Mouse (Mus musculus): ENCODE results near the gene Abce1. TPM values are rescaled to one million over a fixed set of nuclear protein-coding genes. Genes with fewer than 3 reads are reported as not detected.

Abce1 gene
- total and polyA plus RNA-seq, 3 experiments, result 123 to 306 (median 202) TPM

DNA sequence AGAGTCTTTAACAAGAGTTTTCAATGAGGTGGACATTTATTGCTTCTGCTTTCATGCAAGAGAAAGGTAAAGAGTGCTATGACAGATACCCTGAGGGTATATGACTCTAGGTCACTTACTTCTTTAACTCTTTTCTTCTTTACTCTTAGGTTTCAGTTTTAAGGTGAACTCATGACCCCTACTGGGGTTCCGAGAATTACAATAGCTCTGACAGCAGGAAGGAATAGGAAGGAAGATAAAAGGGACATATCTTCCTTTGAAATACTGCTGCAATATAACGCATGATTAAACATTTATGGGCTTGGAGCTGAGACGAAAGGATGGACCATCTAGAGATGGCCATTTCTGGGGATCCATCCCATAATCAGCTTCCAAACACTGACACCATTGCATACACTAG, 13.0 kb upstream of the Abce1 start:
- Histone ChIP-seq H3K27me3 (replicated peaks) (no peaks in the 10 kb centered on the region), H3K9ac (ENCODE audit: insufficient read depth, low read depth) (no peak overlapping the region), H3K27ac (ENCODE audit: insufficient read depth, low read depth) (no peak overlapping the region), H3K36me3 (replicated peaks in 1 of 2; ENCODE audit: control insufficient read depth in 1 of 2, insufficient read depth in 1 of 2, low read length in 1 of 2) (peaks cover 5 to 45% of the 10 kb centered on the region in 2 experiments), H3K9me3 (replicated peaks; ENCODE audit: low read length) (no peaks in the 10 kb centered on the region), H3K4me1 (ENCODE audit: control insufficient read depth in 1 of 2, insufficient read depth in 2 of 2) (peaks cover 15 to 35% of the 10 kb centered on the region in 2 experiments), H3K79me2 (replicated peaks; ENCODE audit: control insufficient read depth, extremely low read depth, insufficient read depth, poor library complexity, severe bottlenecking) (no peaks in the 10 kb centered on the region), H3K4me3 (replicated peaks in 1 of 3; ENCODE audit: low read depth in 2 of 3, low read length in 2 of 3, poor library complexity in 1 of 3) (no peak overlapping the region), H3K4me2 (ENCODE audit: insufficient read depth, low read depth, poor library complexity, severe bottlenecking) (no peak overlapping the region)
- dilution Hi-C loops (cut with MboI; ENCODE audit: extremely low pct_ligation_motif_present, extremely low pct_unique_long_range_greater_than_20kb, low sequenced_read_pairs) (no loop called here), in situ Hi-C loops (cut with MboI; ENCODE audit: low pct_ligation_motif_present, low pct_unique_long_range_greater_than_20kb, low sequenced_read_pairs) (no loop called here)
- DNase-seq (ENCODE audit: extremely low read depth), result no peak
- TF ChIP-seq CTCF (conservative IDR thresholded peaks at IDR 0.05 in 1 of 2, IDR thresholded peaks at IDR 0.05 in 1 of 2; ENCODE audit: low read depth in 2 of 2, low read length in 2 of 2) (peak in 1 of 2 experiments; percentile 20; a peak in 2 of 4 replicates), MYC (IDR thresholded peaks at IDR 0.05; ENCODE audit: low read depth, low read length) (no peak), MXI1 (IDR thresholded peaks at IDR 0.05; ENCODE audit: low read depth, low read length) (no peak), USF1 (IDR thresholded peaks at IDR 0.05; ENCODE audit: low read depth, low read length) (no peak), RAD21 (IDR thresholded peaks at IDR 0.05; ENCODE audit: low read depth, low read length) (peak; percentile 25), JUN (IDR thresholded peaks at IDR 0.05; ENCODE audit: insufficient read depth, low read depth, low read length) (no peak)

DNA sequence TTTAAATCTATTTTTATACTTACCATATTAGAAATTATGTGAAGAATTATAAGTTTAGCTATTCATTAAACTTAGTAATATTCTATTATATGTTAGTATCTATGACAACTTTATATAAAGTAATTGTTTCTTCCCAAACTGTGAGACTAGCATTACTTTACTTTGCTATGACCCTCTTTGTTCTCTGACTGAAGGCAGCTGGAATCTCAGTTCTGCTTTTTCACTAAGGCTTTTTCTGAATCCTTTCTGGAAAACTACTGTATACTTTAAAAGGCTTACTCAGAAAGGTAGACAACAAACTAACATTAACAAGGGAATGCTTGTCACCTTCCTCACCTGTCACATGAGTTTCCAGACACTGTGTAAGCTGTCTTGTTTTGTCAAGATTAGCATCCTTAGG, 11.8 kb upstream of the Abce1 start:
- TF ChIP-seq EP300 (IDR thresholded peaks at IDR 0.05; ENCODE audit: low read length) (peak; percentile 58), POLR2A (IDR thresholded peaks at IDR 0.05; ENCODE audit: low read depth, low read length) (no peak), ETS1 (conservative IDR thresholded peaks at IDR 0.05; ENCODE audit: low read depth, low read length) (no peak), MAZ (IDR thresholded peaks at IDR 0.05; ENCODE audit: low read depth, low read length) (no peak), IRF4 (IDR thresholded peaks at IDR 0.05; ENCODE audit: low read depth, low read length) (0 out of 2 replicates have a peak, but pooled peaks have one; percentile 22), PAX5 (IDR thresholded peaks at IDR 0.05; ENCODE audit: low read length) (no peak)
- no peak overlapping the region for H3K9ac ChIP-seq (ENCODE audit: insufficient read depth, low read depth)
- peaks cover 15 to 35% of the 10 kb centered on the region in 2 experiments for H3K4me1 ChIP-seq (ENCODE audit: control insufficient read depth in 1 of 2, insufficient read depth in 2 of 2)
- H3K36me3 ChIP-seq (replicated peaks in 1 of 2; ENCODE audit: control insufficient read depth in 1 of 2, insufficient read depth in 1 of 2, low read length in 1 of 2), result peaks cover 5 to 41% of the 10 kb centered on the region in 2 experiments
- no peaks in the 10 kb centered on the region for H3K79me2 ChIP-seq (replicated peaks; ENCODE audit: control insufficient read depth, extremely low read depth, insufficient read depth, poor library complexity, severe bottlenecking)
- no peak for DNase-seq (ENCODE audit: extremely low read depth)
- no peaks in the 10 kb centered on the region for H3K27me3 ChIP-seq (replicated peaks)
- no peak overlapping the region for H3K27ac ChIP-seq (ENCODE audit: insufficient read depth, low read depth)
- H3K4me2 ChIP-seq (ENCODE audit: insufficient read depth, low read depth, poor library complexity, severe bottlenecking), result no peak overlapping the region
- no peak overlapping the region for H3K4me3 ChIP-seq (replicated peaks in 1 of 3; ENCODE audit: low read depth in 2 of 3, low read length in 2 of 3, poor library complexity in 1 of 3)
- dilution Hi-C loops (cut with MboI; ENCODE audit: extremely low pct_ligation_motif_present, extremely low pct_unique_long_range_greater_than_20kb, low sequenced_read_pairs), result no loop called here
- no peaks in the 10 kb centered on the region for H3K9me3 ChIP-seq (replicated peaks; ENCODE audit: low read length)
- in situ Hi-C loops (cut with MboI; ENCODE audit: low pct_ligation_motif_present, low pct_unique_long_range_greater_than_20kb, low sequenced_read_pairs), result no loop called here

DNA sequence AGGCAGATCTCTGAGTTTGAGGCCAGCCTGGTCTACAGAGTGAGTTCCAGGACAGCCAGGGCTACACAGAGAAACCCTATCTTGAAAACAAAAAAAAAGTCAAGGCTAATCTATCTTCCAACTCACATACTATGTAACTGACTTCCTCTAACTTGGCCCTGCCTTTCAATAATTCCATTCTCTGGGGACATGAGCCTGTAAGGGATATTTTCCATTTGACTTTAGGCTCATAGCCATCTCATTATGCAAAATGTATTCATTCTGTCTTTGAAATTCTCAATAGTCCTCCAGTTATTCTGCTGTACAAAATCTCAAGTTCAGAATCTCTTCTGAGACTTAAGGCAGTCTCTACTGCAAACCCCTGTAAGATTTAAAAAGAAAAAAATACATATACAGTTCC, 10.0 kb upstream of the Abce1 start:
- Histone ChIP-seq H3K9me3 (replicated peaks; ENCODE audit: low read length) (no peaks in the 10 kb centered on the region), H3K4me1 (ENCODE audit: control insufficient read depth in 1 of 2, insufficient read depth in 2 of 2) (peaks cover 15 to 35% of the 10 kb centered on the region in 2 experiments), H3K4me2 (ENCODE audit: insufficient read depth, low read depth, poor library complexity, severe bottlenecking) (no peak overlapping the region), H3K79me2 (replicated peaks; ENCODE audit: control insufficient read depth, extremely low read depth, insufficient read depth, poor library complexity, severe bottlenecking) (no peaks in the 10 kb centered on the region), H3K9ac (ENCODE audit: insufficient read depth, low read depth) (no peak overlapping the region), H3K27ac (ENCODE audit: insufficient read depth, low read depth) (peak overlapping the region; percentile 51), H3K36me3 (replicated peaks in 1 of 2; ENCODE audit: control insufficient read depth in 1 of 2, insufficient read depth in 1 of 2, low read length in 1 of 2) (peaks cover 9 to 54% of the 10 kb centered on the region in 2 experiments), H3K4me3 (replicated peaks in 1 of 3; ENCODE audit: low read depth in 2 of 3, low read length in 2 of 3, poor library complexity in 1 of 3) (no peak overlapping the region), H3K27me3 (replicated peaks) (no peaks in the 10 kb centered on the region)
- DNase-seq (ENCODE audit: extremely low read depth), result peak; percentile 66
- in situ Hi-C loops (cut with MboI; ENCODE audit: low pct_ligation_motif_present, low pct_unique_long_range_greater_than_20kb, low sequenced_read_pairs) (no loop called here), dilution Hi-C loops (cut with MboI; ENCODE audit: extremely low pct_ligation_motif_present, extremely low pct_unique_long_range_greater_than_20kb, low sequenced_read_pairs) (no loop called here)
- TF ChIP-seq RCOR1 (conservative IDR thresholded peaks at IDR 0.05; ENCODE audit: low read depth, low read length), result peak; percentile 67; the same call in 1 of the 2 replicates
- 0 out of 2 replicates have a peak, but pooled peaks have one; percentile 22 for TF ChIP-seq MXI1 (IDR thresholded peaks at IDR 0.05; ENCODE audit: low read depth, low read length)
- TF ChIP-seq USF1 (IDR thresholded peaks at IDR 0.05; ENCODE audit: low read depth, low read length), result no peak
- no peak for TF ChIP-seq MYC (IDR thresholded peaks at IDR 0.05; ENCODE audit: low read depth, low read length)
- no peak for TF ChIP-seq ZC3H11A (IDR thresholded peaks at IDR 0.05; ENCODE audit: low read depth, low read length)
- no peak for TF ChIP-seq GABPA (IDR thresholded peaks at IDR 0.05; ENCODE audit: insufficient replicate concordance, low read depth, low read length)
- TF ChIP-seq NRF1 (IDR thresholded peaks at IDR 0.05; ENCODE audit: low read depth, low read length), result no peak
- no peak for TF ChIP-seq MEF2A (IDR thresholded peaks at IDR 0.05; ENCODE audit: borderline replicate concordance, low read depth, low read length)
- TF ChIP-seq CHD2 (IDR thresholded peaks at IDR 0.05; ENCODE audit: low read length), result no peak
- TF ChIP-seq NELFE (IDR thresholded peaks at IDR 0.05; ENCODE audit: low read depth, low read length), result no peak
- no peak for TF ChIP-seq USF2 (conservative IDR thresholded peaks at IDR 0.05; ENCODE audit: low read depth, low read length)
- no peak for TF ChIP-seq TBP (conservative IDR thresholded peaks at IDR 0.05; ENCODE audit: low read depth, low read length)
- TF ChIP-seq BHLHE40 (IDR thresholded peaks at IDR 0.05; ENCODE audit: low read depth, low read length), result no peak
- TF ChIP-seq MAZ (IDR thresholded peaks at IDR 0.05; ENCODE audit: low read depth, low read length), result no peak
- TF ChIP-seq POLR2AphosphoS2 (IDR thresholded peaks at IDR 0.05; ENCODE audit: low read depth, low read length), result no peak
- peak; percentile 49; the same call in 1 of the 2 replicates for TF ChIP-seq ZNF384 (IDR thresholded peaks at IDR 0.05; ENCODE audit: low read depth, low read length)
- no peak for TF ChIP-seq JUN (IDR thresholded peaks at IDR 0.05; ENCODE audit: insufficient read depth, low read depth, low read length)
- TF ChIP-seq ZMIZ1 (IDR thresholded peaks at IDR 0.05; ENCODE audit: low read depth, low read length), result no peak
- no peak for TF ChIP-seq PAX5 (IDR thresholded peaks at IDR 0.05; ENCODE audit: low read length)
- TF ChIP-seq KAT2A (IDR thresholded peaks at IDR 0.05; ENCODE audit: insufficient replicate concordance, low read length), result no peak

All from CH12.LX (cell line).